Mouse (Mus musculus): ENCODE results near the gene Pde1a.

DNA sequence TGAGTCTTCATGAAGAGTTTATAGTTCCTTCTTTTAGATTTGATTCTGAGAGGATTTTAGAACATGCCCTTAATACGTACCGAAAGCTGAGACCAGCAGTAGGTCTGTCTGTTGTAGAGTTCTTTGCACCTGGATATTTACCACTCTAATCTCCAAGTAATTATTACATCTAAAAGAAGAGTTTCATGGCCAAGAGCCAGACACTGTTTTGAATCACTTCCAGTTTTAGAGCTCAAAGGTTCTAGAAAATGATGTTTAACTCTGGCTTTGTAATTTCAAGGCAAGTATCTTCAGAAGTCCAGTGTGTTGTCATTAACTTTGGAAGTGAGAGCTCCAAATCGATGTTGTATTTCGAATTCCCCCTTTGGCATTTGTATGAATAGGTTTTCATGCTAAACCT, 167.8 kb downstream of the Pde1a start:
- no peak for TF ChIP-seq CTCF (IDR thresholded peaks at IDR 0.05; ENCODE audit: insufficient read depth, low read length)
- no peak for TF ChIP-seq POLR2A (IDR thresholded peaks at IDR 0.05; ENCODE audit: borderline replicate concordance, extremely low read depth, low read depth, low read length)

Data from lung, adult 2 months (tissue).